Mouse (Mus musculus) adrenal gland, adult (tissue): Measurements from ENCODE around the gene Pbx1.

Source experiments
- DNase-seq, 2 experiments: peaks; one replicate each; pipeline ENCODE4 v3.0.0; 2022 to 2023; ENCODE audit warnings: low spot score in 1 of 2; ENCODE audit not compliant: inconsistent age in 2 of 2

The Pbx1 gene

GRCm38 (mm10) chr1:168312710-168313447 is 119.2 kb downstream of the Pbx1 start:
- DNase-seq: no peak

DNA sequence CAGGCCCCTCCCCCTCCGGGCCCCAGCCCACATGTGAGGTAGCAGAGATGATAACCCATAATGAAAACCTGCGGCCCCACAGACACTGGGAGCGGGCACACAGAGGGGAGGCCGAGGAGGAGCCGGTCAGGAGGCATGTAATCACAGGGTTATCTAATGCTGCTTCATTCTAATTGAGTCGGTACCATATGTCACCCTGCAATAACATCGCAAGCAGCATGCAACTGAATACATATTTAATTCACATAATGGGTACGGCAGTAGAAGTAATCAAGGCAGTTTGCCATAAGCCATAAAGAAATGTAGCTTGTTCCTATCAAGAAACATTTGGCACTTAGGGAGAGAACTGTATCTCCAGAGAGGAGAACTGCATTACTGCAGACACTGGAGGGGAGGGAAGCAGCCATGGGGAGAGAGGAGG is 123.0 kb downstream of the Pbx1 start:
- no peak for DNase-seq

DNA sequence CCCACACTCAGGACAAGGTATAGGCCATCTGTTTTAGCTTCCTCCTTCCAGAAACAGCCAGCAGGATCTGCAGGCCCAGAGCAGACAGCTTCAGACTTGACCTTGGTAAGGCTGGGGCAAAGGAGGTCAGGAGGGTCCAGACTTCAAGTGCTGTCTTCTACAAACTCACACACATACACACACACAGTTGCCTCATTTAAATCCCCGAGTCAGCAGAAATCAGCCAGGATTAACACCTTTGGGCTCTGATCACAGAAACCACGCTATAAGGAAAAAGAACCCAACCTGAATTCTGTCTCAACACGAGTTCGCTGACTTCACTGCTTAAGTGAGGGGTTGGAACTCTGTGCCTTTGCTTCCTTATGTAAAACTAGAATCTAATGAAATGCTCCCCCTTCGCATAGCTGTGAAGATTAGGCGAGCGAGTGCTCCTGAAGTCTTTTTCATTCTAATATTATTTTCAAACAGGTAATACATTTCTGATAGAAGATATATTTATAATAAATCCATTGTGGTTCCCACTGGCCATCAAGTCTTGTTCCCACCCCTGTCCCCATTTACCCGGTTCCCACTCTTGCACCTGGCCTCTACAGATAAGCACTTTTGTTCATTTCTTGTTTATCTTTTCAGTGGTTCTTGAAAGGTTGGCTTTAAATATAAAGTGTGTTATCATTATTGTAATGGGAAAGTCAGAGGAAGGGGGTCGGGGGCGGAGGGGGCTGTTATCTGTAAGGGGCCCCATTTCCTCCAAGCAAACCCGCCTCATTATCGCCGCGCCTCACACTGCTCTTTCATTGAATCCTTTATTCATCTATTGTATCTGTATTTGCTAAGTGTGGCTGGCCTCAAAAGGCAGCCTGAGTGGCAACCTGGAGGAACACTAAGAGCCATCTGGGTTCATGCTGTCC is 124.5 kb downstream of the Pbx1 start:
- DNase-seq: no peak

DNA sequence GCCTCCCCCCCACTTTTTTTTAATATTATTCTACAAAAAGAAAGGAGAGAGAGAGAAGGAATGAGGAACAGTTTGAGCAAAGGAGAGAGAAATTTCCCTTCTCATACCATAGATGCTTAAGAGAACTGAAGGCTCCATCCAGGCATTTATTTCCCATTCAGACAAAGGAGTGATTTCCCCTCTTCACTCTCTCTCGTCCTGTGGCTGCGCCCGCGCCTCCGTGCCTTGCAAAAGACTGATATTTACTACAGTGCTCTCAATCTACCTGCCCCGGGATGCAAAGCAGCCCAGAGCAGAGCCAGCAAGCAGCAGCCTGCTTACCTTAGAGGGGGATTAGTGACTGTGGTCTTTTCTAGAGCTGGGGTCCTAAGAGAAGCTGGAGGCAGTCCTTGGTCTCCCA is 131.6 kb downstream of the Pbx1 start:
- no peak for DNase-seq

- no peak for DNase-seq
These were observed 132.1 kb downstream of the Pbx1 start for GRCm38 (mm10) chr1:168299928-168300365.

GRCm38 (mm10) chr1:168299181-168299580 is 132.9 kb downstream of the Pbx1 start:
- DNase-seq: no peak

DNA sequence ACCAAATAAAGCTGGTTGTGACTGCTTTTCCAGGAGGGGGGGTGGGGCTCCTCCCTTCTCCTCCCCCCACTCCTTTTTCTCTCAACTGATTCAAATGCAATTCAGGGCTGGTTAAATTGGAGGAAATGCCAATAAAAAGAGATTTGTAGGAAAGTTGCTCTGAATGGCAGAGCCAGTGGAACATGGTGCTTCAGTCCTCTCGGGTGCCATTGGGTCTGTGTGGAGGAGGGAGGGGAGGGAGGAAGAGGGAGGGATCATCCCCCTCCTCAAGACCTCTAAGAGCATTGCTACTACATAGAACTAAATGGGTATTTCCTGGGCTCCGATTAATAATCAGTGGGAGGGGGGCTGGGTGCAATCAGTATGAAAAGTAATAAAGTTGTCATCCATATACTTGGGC is 135.8 kb downstream of the Pbx1 start:
- no peak for DNase-seq

DNA sequence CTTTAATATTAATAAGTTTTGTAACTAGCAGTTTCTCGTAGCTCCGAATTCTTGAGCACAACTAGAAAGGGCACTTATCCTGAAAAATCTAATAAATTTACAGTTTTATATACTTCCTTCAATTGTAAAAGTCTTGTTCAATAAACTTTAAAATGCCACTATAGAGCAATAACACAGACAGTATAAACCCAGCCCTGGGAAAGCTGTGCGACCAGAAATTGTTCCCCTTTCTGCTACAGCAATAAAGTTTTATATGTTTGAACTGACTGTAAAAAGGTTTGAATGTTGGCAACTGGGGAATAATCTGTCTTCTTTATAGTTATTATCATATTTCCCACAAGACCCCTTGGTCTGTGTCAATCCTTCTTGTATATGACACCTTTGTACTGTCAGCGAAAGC is 136.3 kb downstream of the Pbx1 start:
- no peak for DNase-seq

DNA sequence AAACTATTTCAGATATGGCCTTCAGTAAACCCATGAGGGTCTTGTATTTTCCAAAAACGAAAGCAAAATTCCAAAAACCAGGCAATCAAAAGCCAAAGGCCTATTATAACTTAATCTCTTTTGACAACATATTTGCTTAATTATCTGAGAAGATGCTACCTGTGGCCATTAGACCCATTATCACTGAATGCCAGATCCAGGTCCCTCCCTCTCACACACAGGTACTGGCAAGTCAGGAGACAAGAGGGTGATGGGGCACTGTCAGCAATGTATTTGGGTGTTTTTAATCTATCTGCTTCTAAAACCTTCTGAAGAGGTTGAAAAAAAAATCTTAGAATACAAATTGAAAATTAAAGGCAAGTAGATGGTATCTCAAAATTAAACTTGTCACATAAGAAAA is 138.4 kb downstream of the Pbx1 start:
- no peak for DNase-seq

DNA sequence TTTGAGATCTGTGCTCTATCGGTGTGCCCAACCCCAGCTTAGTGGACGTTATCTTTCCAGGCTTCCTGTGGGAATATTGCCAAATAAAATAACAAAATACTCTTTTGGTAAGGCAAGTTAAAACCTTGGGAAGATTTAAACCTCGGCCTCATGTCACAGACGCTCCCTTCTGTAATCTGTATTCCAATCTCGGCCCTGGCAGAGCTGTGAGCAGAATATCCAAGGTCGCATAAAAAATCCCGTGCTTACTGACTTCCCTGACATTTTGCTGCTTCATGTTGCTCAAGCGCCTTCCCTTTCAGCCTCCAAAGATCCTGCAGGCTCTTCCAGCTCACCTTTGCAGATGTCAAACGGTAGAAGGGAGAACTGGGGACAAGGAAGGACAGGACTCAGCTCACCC is 140.0 kb downstream of the Pbx1 start:
- DNase-seq: peak; percentile 79 to 91

GRCm38 (mm10) chr1:168291643-168292040 is 140.4 kb downstream of the Pbx1 start:
- no peak for DNase-seq

- peak; percentile 88 to 94 for DNase-seq
These were observed 140.9 kb downstream of the Pbx1 start for GRCm38 (mm10) chr1:168291001-168291642.

DNA sequence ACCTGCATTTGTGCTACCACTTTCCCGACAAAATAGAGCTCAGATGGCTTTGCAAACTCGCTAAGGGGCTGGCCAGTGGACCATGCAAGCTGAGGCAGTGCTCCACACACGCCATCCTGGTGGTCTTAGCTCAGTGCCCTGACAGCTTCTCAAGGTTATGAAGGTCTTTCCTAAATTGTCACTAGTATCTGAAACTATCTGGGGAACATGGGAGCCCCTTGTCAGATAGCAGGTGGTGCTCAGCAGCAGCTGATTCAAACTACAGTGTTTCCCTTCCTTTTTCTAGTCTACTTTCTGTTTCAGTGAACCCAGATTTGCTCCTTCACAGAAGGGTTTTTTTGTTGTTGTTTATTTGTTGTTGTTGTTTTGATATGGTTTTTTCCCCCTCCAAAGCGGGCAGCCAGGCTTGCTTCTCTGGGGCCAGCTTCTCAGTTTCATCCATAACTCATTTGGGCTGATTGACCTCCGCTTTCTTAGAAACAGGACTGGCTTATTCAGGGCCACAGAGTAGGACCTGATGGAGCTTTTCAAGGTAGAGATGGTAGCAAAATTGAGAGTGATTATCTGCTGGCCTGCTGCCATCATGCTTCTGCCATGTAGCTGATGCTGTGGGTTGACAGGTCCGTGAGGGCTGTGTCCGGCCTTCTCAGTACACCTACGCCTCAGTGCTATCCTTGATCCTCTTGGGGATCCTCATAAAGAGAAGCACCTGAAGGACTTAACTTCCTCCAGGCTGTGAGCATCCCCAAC is 141.7 kb downstream of the Pbx1 start:
- DNase-seq: peak; percentile 49 to 88

- no peak for DNase-seq
These were observed 143.1 kb downstream of the Pbx1 start for GRCm38 (mm10) chr1:168288891-168289545.

DNA sequence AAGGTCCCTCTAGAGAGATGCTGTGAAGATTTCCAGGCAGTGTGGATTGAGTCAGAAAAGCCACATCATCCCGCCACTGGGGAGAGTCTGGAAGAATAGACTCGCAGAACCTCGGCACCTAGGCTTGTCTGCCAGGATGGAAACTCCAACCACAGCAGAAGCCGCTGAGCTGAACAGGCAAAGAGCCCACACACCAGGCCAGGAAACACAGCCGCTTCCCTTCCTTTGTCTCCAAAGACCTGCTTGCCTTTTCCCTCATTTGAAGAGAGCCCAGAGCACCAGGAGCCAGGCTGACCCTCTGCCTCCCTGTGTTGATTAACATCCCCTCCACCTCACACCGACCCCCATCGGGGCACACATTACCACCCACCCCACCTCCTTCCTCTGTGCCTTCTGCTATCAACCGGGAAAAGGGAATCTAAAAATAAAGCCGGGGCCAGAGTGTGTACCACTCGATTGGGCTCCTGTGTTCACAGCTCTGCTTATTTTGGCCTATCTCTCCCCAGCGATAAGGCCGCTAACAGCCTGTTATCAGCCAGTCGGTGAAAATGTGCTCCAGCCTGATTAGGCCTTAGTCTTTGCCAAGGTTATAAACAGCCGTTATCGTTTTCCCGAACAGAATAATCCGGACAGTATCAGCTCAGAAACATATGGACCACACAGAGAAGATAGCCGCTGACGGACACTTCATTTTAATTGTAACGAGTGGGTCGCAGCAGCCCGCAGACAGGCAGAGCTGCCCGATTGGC is 144.1 kb downstream of the Pbx1 start:
- DNase-seq: peak; percentile 28 to 71

- no peak for DNase-seq
These were observed 145.0 kb downstream of the Pbx1 start for GRCm38 (mm10) chr1:168286862-168287650.

GRCm38 (mm10) chr1:168284566-168285141 is 147.4 kb downstream of the Pbx1 start:
- DNase-seq: no peak

DNA sequence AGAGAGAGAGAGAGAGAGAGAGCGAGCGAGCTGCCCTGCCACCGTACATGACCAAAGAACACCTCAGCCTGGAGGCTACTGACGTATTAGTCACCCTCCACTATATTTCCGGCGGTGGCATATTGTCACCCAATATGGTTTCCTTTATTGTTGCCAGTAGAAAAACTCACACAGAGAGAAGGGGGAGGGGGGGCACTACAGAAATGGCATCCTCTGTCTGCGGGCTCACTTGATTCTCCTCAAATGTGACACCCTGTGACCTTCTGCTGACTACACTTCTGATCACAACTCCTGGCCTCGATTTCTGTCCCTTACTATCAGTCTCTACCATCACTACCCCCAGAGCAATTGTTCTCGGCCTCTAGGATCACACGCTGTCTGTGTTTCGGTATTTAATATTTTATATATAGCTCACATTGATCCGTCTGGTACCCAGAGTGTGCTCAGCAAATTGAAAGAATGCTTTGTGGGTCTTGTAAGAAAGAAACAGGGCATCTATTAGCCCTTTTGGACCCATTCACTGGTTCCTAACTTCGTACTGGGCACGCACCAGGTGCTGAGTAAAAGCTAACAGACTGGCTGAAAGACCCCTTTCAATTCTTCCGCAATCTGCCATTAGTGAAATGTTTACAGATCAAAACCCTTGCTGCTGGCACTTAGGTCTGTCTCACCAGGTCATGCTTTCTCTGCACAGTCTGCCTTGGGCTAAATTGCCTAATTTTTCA is 148.1 kb downstream of the Pbx1 start:
- no peak for DNase-seq
